Mouse (Mus musculus) spleen, adult 2 months (tissue): ENCODE data around the gene Mrps35. TPM values are rescaled to one million over a fixed set of nuclear protein-coding genes. Genes with fewer than 3 reads are reported as not detected.

Experiments
- DNase-seq, 2 experiments: peaks; one replicate each; pipeline versions ENCODE4 v3.0.0 to v3.0.0-alpha.2; 2012 to 2021; ENCODE audit warnings: low spot score in 2 of 2, low read depth in 1 of 2
- H3K27ac ChIP-seq: fragments of 200-500 bp; 2 replicates; pipeline ENCODE4 v1.5.1; 2012; ENCODE audit warnings: low read length, inconsistent platforms; ENCODE audit not compliant: insufficient read depth
- H3K27me3 ChIP-seq: fragments of 200-500 bp; 2 replicates; pipeline ENCODE4 v1.6.1; 2012; ENCODE audit warnings: mild to moderate bottlenecking, moderate library complexity, low read length, inconsistent platforms; ENCODE audit not compliant: control insufficient read depth, insufficient read depth
- H3K36me3 ChIP-seq: fragments of 200-500 bp; 2 replicates; pipeline ENCODE4 v1.6.1; 2012; ENCODE audit warnings: mild to moderate bottlenecking, low read length, inconsistent platforms; ENCODE audit not compliant: control insufficient read depth, insufficient read depth
- H3K4me1 ChIP-seq: fragments of 200-500 bp; 2 replicates; pipeline ENCODE4 v1.6.1; 2011; ENCODE audit warnings: inconsistent platforms; ENCODE audit not compliant: control insufficient read depth, insufficient read depth, insufficient read length
- H3K4me3 ChIP-seq: fragments of 200-500 bp; 2 replicates; pipeline ENCODE4 v1.5.1; 2011; ENCODE audit warnings: mild to moderate bottlenecking, inconsistent platforms; ENCODE audit not compliant: insufficient read depth, insufficient read length; ENCODE audit errors: extremely low read depth
- CTCF ChIP-seq: fragments of 200-500 bp; IDR thresholded peaks from 2 replicates; pipeline ENCODE4 v1.5.1; 2011; ENCODE audit warnings: mild to moderate bottlenecking, inconsistent platforms; ENCODE audit not compliant: insufficient read depth, insufficient read length, insufficient replicate concordance; ENCODE audit errors: extremely low read depth
- POLR2A ChIP-seq: fragments of 200-500 bp; IDR thresholded peaks from 2 replicates; pipeline ENCODE4 v1.6.1; 2011; ENCODE audit warnings: low read depth, low read length, inconsistent platforms
- WGBS: fragments of 180-500 bp; shearing (Covaris S2); methylation state at CpG from one replicate; pipeline ENCODE4 v1.1.7; 2018; 5-methylcytosine and 5-hydroxymethylcytosine counted together
- polyA plus RNA-seq: library from polyadenylated mRNA; depleted of rRNA; stranded (reverse); fragments of >200 nt; gene quantifications from 2 replicates; pipeline ENCODE4 v1.2.3, GENCODE M21; 2012

The Mrps35 gene
- polyA plus RNA-seq, 1 experiment = 4.1 TPM

GRCm38 (mm10) chr6:147087736-147088135 is 45.2 kb downstream of the Mrps35 start:
- no peak overlapping the region for H3K4me3 ChIP-seq
- H3K4me1 ChIP-seq = peaks cover 8% of the 10 kb centered on the region; the same call in 1 of the 2 replicates
- DNase-seq = no peak
- no peak overlapping the region for H3K27ac ChIP-seq
- no peaks in the 10 kb centered on the region for H3K27me3 ChIP-seq
- TF ChIP-seq POLR2A = no peak
- TF ChIP-seq CTCF = no peak
- H3K36me3 ChIP-seq = no peaks in the 10 kb centered on the region
- WGBS = 75% methylated on average over 7 of the region's 7 CpGs

DNA sequence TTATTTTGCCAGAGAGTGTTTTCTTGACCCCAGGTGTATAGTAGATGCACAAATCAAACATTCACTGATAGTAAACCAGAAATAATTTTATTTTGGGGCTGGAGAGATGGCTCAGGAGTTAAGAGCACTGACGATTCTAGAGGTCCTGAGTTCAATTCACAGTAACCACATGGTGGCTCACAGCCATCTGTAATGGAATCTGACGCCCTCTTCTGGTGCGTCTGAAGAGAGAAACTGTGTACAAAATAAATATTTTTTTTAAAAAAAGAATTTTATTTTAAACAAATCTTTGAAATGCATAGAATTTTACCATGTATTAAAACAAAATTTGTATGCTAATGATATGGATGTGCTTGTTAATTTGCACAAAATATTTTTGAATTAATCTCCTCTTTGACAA is 46.0 kb downstream of the Mrps35 start:
- TF ChIP-seq POLR2A (no peak), CTCF (no peak)
- H3K4me3 ChIP-seq = no peak overlapping the region
- no peak overlapping the region for H3K27ac ChIP-seq
- peaks cover 9% of the 10 kb centered on the region; the same call in 1 of the 2 replicates for H3K4me1 ChIP-seq
- no peaks in the 10 kb centered on the region for H3K27me3 ChIP-seq
- no peaks in the 10 kb centered on the region for H3K36me3 ChIP-seq
- DNase-seq = no peak
- 79% methylated on average over 3 of the region's 3 CpGs for WGBS

GRCm38 (mm10) chr6:147090191-147090590 is 47.6 kb downstream of the Mrps35 start:
- Histone ChIP-seq H3K27me3 (no peaks in the 10 kb centered on the region), H3K27ac (no peak overlapping the region), H3K36me3 (no peaks in the 10 kb centered on the region), H3K4me1 (peaks cover 9% of the 10 kb centered on the region; the same call in 1 of the 2 replicates), H3K4me3 (no peak overlapping the region)
- TF ChIP-seq POLR2A (no peak), CTCF (no peak)
- 94% methylated on average over 5 of the region's 5 CpGs for WGBS
- DNase-seq = no peak

- Histone ChIP-seq H3K36me3 (peaks cover 2% of the 10 kb centered on the region; the same call in 1 of the 2 replicates), H3K27me3 (no peaks in the 10 kb centered on the region), H3K4me3 (peak within 1 kb of the TSS; percentile 88), H3K27ac (peak within 1 kb of the TSS; percentile 85), H3K4me1 (peaks cover 9% of the 10 kb centered on the region; the same call in 1 of the 2 replicates)
- TF ChIP-seq CTCF (no peak), POLR2A (peak; percentile 86)
- under 1% methylated on average over 99 of the region's 99 CpGs for WGBS
- peak; percentile 37 to 78 for DNase-seq
Observed at GRCm38 (mm10) chr6:147091136-147092120, 48.9 kb downstream of the Mrps35 start, which contains the start of gene Klhl42. Gene Klhl42, plus strand, starts transcription at chr6:147091379.

- H3K36me3 ChIP-seq = peaks cover 2% of the 10 kb centered on the region; the same call in 1 of the 2 replicates
- no peak for DNase-seq
- WGBS = 3% methylated on average over 15 of the region's 15 CpGs
- peak overlapping the region; percentile 88 for H3K4me3 ChIP-seq
- peak overlapping the region; percentile 85; the same call in 1 of the 2 replicates for H3K27ac ChIP-seq
- H3K4me1 ChIP-seq = peaks cover 13% of the 10 kb centered on the region; the same call in 1 of the 2 replicates
- TF ChIP-seq CTCF (no peak), POLR2A (no peak)
- H3K27me3 ChIP-seq = no peaks in the 10 kb centered on the region
Observed at GRCm38 (mm10) chr6:147092136-147092535, 49.6 kb downstream of the Mrps35 start.

- DNase-seq = no peak
- 90% methylated on average over 7 of the region's 7 CpGs for WGBS
- Histone ChIP-seq H3K36me3 (peaks cover 2% of the 10 kb centered on the region; the same call in 1 of the 2 replicates), H3K4me3 (no peak overlapping the region), H3K27ac (no peak overlapping the region), H3K27me3 (no peaks in the 10 kb centered on the region), H3K4me1 (peaks cover 27% of the 10 kb centered on the region; the same call in 1 of the 2 replicates)
- TF ChIP-seq POLR2A = no peak
- TF ChIP-seq CTCF = no peak
Observed at GRCm38 (mm10) chr6:147094771-147095170, 52.2 kb downstream of the Mrps35 start.
